11 mouse cellular contexts compared by ENCODE assay signal in the genomic region with DNA sequence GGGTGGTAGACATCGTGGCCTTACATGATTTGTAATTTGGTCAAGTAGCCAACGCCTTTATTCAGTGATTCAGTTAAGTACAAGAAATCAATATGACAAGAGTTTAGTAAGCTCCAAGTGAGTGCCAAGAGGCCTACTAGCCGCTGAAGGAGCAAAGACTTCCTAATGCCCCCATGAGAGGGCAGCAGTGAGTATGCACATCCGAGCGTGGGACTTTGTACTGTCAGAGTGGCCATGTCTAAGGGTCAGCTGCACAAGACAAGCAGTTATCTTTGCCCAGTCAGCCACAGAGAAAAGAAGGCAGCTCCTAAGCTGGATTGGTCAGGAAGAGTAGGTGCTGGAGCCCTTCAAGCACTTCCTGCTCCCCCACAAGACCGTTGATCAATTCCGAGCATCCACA. TPM values are rescaled to one million over a fixed set of nuclear protein-coding genes. Genes with fewer than 3 reads are reported as not detected.
DNase-seq lines count a peak whose midpoint lies in the region; ATAC-seq and TF ChIP-seq lines count a peak whose summit lies in the region.
"Had no signal": no experiment of that assay in that cellular context is flagged by ENCODE, and none has a peak within 500 bp of the region (broad histone marks: within the 10 kb centered on the region; RNA-seq: fewer than 3 reads in every experiment).

No protein-coding gene starts in this region.

- H3K27ac ChIP-seq in left cerebral cortex, adult 2 months, result no peak overlapping the region
- H3K27ac ChIP-seq: liver, embryonic 15.5 days had no signal

- no peak overlapping the region for H3K4me3 ChIP-seq in left cerebral cortex, adult 2 months
- H3K4me3 ChIP-seq in E14TG2a.4 (replicated peaks; ENCODE audit: low read length), result no peak overlapping the region
- H3K4me3 ChIP-seq: liver, embryonic 15.5 days; myocyte had no signal

- DNase-seq in adrenal gland, postnatal 14 days, result peak; percentile 20
- no peak for DNase-seq in adrenal gland, adult 8-10 months
- DNase-seq in left cerebral cortex, adult 2 months (ENCODE audit: extremely low spot score in 1 of 2, low spot score in 2 of 2), result no peak
- DNase-seq in left cerebral cortex, postnatal 10 days (ENCODE audit: extremely low spot score in 1 of 2, low spot score in 2 of 2), result no peak
- peak; percentile 41 to 71 for DNase-seq in kidney, postnatal 36 days
- no peak for DNase-seq in frontal cortex, postnatal 10 days (ENCODE audit: low spot score in 2 of 2)
- DNase-seq: heart, adult 18-20 months had no signal

- no peak for ATAC-seq in frontal cortex, adult (ENCODE audit: low TSS enrichment)

- no peaks in the 10 kb centered on the region for H3K9me3 ChIP-seq in E14TG2a.4 (ENCODE audit: low read length)
- H3K9me3 ChIP-seq: liver, embryonic 15.5 days had no signal

- intact Hi-C loops in left cerebral cortex, adult 2 months (cut with DNase I), result no loop called here
- intact Hi-C loops in left cerebral cortex, postnatal 10 days (cut with DNase I), result no loop called here

- peaks cover 4% of the 10 kb centered on the region for H3K4me1 ChIP-seq in E14TG2a.4 (replicated peaks; ENCODE audit: low read depth, low read length)
- H3K4me1 ChIP-seq: liver, embryonic 15.5 days had no signal

- TF ChIP-seq CTCF in left cerebral cortex, adult 2 months (IDR thresholded peaks at IDR 0.05), result peak; percentile 47
- TF ChIP-seq CTCF in E14TG2a.4 (conservative IDR thresholded peaks at IDR 0.05; ENCODE audit: low read length), result peak; percentile 84

- no peaks in the 10 kb centered on the region for H3K36me3 ChIP-seq in E14TG2a.4 (ENCODE audit: insufficient read depth, low read length)

- H3K27me3 ChIP-seq in E14TG2a.4 (ENCODE audit: insufficient read depth, low read length), result no peaks in the 10 kb centered on the region
- H3K27me3 ChIP-seq: liver, embryonic 15.5 days had no signal

RNA-seq across cellular contexts. Expression of a gene that starts 46.8 kb away (rescaled TPM):
- total RNA-seq in adrenal gland, postnatal 14 days (2021), result 40.4 and 49.6 TPM in 2 replicates
- total RNA-seq in adrenal gland, adult 8-10 months (2022), result 10 to 100 TPM; 18.4 to 30.6 (median 23.5) TPM
- 10 to 100 TPM; 36.6 to 37.0 TPM for total RNA-seq in left cerebral cortex, adult 2 months (2021)
- 10 to 100 TPM; 30.6 to 30.8 TPM for total RNA-seq in left cerebral cortex, postnatal 10 days (2021)

RNA-seq across cellular contexts. Expression of a gene that starts 46.9 kb away (rescaled TPM):
- total RNA-seq in adrenal gland, postnatal 14 days (2021), result 57.2 and 67.9 TPM in 2 replicates
- 10 to 100 TPM; 34.7 to 47.0 (median 41.0) TPM for total RNA-seq in adrenal gland, adult 8-10 months (2022)
- 10 to 100 TPM; 23.8 to 25.0 TPM for total RNA-seq in left cerebral cortex, adult 2 months (2021)
- total RNA-seq in left cerebral cortex, postnatal 10 days (2021), result 10 to 100 TPM; 27.4 to 28.1 TPM

Comparison
In these comparisons a context has a peak if more than half of its experiments do, and no peak if none do; other contexts are left out.
1. DNase-seq: peak in adrenal gland, postnatal 14 days (single experiment) and kidney, postnatal 36 days (2 of 2); none in adrenal gland, adult 8-10 months (single experiment), left cerebral cortex, adult 2 months (0 of 2), left cerebral cortex, postnatal 10 days (0 of 2) and frontal cortex, postnatal 10 days (0 of 2).